Mouse (Mus musculus) CD4-positive, CD25-positive, alpha-beta regulatory T cell, adult 9 weeks (primary cell): ENCODE data around the gene Nf1. TPM values are rescaled to one million over a fixed set of nuclear protein-coding genes. Genes with fewer than 3 reads are reported as not detected.

Experiments
- polyA plus RNA-seq: library from polyadenylated mRNA; unstranded; fragments of 100-300 nt; shearing (Covaris generic); gene quantifications from one replicate; pipeline ENCODE4 v1.2.1, GENCODE M21; 2017

Gene Nf1
- polyA plus RNA-seq, result 1.7 TPM

DNA sequence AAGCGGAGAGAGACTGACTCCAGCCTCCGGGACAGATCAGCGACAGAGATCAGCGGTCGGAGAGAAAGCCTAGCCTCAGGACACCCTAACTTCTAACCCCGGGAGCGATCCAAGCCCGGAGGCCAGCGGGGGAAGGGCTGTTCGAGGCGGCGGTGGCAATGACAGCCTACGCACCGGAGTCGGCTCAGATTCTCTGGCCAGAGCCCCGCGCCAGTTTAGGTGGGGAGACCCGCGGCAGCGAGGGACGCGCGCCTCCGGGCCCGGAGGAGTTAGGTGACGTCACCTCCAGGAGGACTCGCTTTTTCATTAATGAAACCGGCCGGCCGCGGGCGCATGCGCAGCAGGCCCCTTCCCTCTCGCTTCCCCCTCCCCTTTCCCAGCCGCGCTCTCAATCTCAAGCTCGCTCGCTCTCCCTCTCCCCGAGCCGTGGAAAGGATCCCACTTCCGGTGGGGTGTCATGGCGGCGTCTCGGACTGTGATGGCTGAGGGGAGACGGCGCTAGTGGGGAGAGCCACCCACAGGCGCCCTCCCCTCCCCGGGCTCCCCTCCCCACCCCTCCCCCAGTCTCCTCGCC is at the start of gene Nf1:
TSS of gene Nf1 (plus strand) at position 460 of the 574 bp plus-strand sequence.

DNA sequence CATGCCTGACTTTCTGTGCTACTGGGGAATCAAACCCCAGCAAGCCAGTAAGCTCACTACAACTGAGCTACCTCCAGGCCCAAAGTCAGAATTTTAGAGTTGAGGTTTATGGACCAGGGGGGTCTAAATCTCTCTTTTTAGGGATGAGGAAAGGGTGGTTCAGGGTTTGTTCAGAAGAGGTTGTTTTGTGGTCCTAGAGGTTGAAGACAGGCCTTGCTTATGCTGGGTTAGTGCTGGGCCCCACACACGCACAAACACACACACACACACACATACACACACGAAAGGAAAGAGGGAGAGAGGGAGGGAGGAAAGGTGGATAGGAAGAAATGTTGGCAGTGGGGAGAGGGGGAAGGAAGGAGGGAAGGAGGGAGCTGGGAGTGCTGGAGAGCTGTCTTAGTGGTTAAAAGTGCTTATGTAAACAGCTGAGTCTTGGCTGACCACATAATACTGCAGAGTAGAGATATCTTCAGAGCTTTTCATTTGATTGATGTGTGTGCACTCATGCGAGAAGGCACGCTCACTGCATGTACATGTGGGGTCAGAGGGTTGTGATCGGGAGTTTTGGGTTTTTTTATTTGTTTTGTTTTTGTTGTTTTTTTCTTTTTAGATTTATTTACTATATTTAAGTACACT is 42.5 kb upstream of the Nf1 start, which contains the start of gene Gm9964:
TSS of gene Gm9964 (minus strand) at position 51 of the 636 bp plus-strand sequence.

DNA sequence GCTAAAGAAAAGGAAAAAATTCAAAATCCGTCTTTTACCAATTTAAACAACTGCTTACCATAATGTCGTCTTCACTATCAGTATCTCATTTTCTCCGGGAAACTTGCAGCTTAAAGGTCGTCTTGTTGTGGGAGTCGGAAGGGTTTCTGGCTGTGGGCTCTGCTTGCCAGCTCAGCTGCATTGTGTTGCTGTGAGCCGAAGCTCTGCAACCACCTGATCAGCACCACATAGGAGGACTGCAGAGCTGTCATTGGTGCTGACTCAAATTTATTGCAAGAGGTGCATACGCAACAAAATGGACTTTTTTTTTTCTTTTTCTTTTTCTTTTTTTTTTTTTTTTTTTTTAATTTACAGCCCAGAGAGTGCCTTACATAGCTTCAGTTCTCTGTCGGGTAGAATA is 164.4 kb downstream of the Nf1 start, which contains the start of gene Omg:
TSS of gene Omg (minus strand) at position 240 of the 400 bp plus-strand sequence.

DNA sequence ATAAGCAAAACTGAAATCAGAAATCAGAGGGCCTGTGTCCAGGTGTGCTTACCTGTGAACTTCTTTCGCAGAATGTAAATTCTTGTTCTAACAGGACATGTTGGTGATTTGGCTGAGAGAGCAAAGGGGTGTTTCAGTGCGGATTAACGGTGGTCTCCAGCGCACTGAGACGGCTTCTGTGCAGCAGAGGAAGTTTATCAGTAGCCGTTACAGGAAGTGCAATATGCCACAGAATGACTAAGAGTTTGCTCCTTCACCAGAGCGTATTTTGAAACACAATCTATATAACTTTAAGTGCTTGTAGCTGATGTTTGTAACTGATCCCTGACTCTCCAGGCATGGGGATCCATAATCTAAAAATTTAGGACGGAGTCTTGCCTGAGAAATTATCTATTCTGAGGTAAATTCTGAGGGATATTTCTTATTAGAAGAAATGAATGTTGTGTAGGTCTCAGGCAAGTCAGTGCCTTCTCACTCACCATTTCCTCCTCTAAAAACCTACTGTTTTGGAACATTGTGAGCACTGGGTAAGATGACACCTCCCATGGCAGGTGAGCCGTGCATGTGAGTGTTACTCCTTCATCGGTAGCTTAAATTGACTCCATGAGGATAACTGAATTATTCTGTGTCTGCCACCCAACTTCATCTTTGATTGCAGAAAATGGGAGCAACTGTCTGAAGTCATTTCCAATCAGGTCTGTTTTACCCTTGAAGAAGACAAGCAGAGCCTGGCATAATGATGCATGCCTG is 184.2 kb downstream of the Nf1 start, which contains the start of gene Evi2b:
TSS of gene Evi2b (minus strand) at position 203 of the 750 bp plus-strand sequence.

DNA sequence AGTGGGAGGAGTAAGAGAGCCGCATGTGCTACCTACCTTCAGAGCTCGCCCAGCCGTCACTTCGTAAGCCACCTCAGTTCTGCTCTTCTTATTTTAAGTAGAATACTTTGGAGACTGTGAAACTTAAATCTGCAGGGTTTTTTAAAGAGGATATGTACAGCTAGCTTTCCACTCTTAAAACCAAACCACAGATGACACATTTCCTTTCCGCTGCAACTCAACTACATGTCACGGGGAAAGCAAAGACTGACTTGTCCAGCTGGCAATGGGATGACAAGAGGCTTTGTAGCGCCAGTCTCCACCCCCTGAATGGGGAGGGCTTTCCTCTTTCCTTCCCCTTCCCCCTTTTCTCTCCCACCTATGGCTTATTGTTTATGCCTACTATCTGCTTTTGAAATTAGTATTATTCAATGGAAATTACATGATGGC is 190.9 kb downstream of the Nf1 start, which contains the start of the genes Evi2 and Evi2a:
TSS of gene Evi2 (minus strand) at position 257 of the 429 bp plus-strand sequence.
TSS of gene Evi2a (minus strand) at position 277 of the 429 bp plus-strand sequence.

DNA sequence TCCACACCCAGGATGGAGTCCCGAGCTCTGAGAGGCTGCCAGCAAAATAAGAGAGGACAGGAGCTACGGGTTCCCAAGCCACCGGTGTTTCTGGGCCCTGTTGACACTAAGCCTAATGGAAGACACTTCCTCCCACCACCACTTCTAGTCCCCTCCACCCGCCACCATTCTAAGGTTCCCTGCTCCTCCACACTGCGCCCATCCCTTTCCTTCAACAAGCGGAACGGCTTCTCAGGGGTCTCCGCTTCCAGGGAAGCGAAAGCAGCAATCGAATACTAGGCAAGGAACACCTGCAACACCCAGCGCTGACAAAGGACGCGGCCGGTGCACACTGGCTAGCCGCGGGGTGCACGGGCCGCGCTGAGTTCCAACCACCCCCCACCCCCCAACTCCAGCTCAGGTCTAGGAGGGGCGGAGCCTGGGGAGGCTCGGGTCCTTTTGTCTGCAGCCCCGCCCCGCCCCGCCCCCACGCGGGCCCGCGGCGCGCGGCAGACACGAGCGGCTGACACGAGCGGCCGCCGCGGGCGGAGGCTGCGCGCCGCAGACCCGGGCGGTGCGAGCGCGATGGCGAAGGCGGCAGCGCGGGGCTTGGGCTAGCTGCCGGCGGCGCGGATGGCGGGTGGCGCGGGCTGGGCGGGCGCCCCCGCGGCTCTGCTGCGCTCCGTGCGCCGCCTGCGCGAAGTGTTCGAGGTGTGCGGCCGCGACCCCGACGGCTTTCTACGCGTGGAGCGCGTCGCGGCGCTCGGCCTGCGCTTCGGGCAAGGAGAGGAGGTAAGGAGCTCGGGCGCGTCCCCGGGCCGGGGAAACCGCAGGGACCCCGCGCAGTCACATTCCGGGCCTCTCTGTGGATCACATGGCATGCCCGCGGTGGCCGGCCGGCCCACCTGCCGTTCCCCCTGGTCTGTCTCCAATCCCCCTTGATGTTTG is 251.4 kb downstream of the Nf1 start, which contains the start of gene Rab11fip4:
TSS of gene Rab11fip4 (plus strand) at position 549 of the 927 bp plus-strand sequence.

Other genes starting within 250 kb of the Nf1 start
- gene Ksr1, start 193.3 kb upstream of the Nf1 start, polyA plus RNA-seq, result 2.6 TPM
- gene Wsb1, start 85.0 kb upstream of the Nf1 start, polyA plus RNA-seq, result 137 TPM
- not detected for gene Gm9964, start 42.8 kb upstream of the Nf1 start, polyA plus RNA-seq
- gene Omg, start 164.4 kb downstream of the Nf1 start, polyA plus RNA-seq, result 0.16 TPM
- 71.5 TPM for gene Evi2b, start 184.1 kb downstream of the Nf1 start, polyA plus RNA-seq
- gene Evi2, start 190.9 kb downstream of the Nf1 start, polyA plus RNA-seq, result 5.2 TPM
- gene Evi2a, start 190.9 kb downstream of the Nf1 start, polyA plus RNA-seq, result 40.9 TPM